Mouse (Mus musculus) liver, embryonic 12.5 days (tissue): ENCODE data around the gene Tnip3. TPM values are rescaled to one million over a fixed set of nuclear protein-coding genes. Genes with fewer than 3 reads are reported as not detected.
A peak's percentile ranks its signal among the peaks of the same experiment; 100 is the strongest.

Source experiments
- ATAC-seq: fragments of 200-750 bp; cut with Nextera tagmentation; 2 replicates; pipeline ENCODE4 v1.8.0; 2017; ENCODE audit warnings: moderate number of reproducible peaks, mild to moderate bottlenecking, moderate library complexity
- H3K27ac ChIP-seq: fragments of 300-500 bp; sonication (generic); 2 replicates; pipeline ENCODE4 v1.5.1; 2016; ENCODE audit warnings: mild to moderate bottlenecking
- H3K27me3 ChIP-seq: fragments of 300-500 bp; sonication (generic); replicated peaks from 2 replicates; pipeline ENCODE4 v1.6.1; 2016; ENCODE audit warnings: mild to moderate bottlenecking, moderate library complexity
- H3K36me3 ChIP-seq: fragments of 300-500 bp; sonication (generic); 2 replicates; pipeline ENCODE4 v1.6.1; 2016; ENCODE audit warnings: mild to moderate bottlenecking, moderate library complexity
- H3K4me1 ChIP-seq: fragments of 300-500 bp; sonication (generic); 2 replicates; pipeline ENCODE4 v1.6.1; 2016
- H3K4me2 ChIP-seq: fragments of 300-500 bp; sonication (generic); 2 replicates; pipeline ENCODE4 v1.6.1; 2016; ENCODE audit warnings: mild to moderate bottlenecking, moderate library complexity
- H3K4me3 ChIP-seq: fragments of 300-500 bp; sonication (generic); 2 replicates; pipeline ENCODE4 v1.5.1; 2016; ENCODE audit warnings: mild to moderate bottlenecking, moderate library complexity
- H3K9ac ChIP-seq: fragments of 300-500 bp; sonication (generic); 2 replicates; pipeline ENCODE4 v1.6.1; 2016; ENCODE audit warnings: mild to moderate bottlenecking, moderate library complexity
- H3K9me3 ChIP-seq: fragments of 300-500 bp; sonication (generic); replicated peaks from 2 replicates; pipeline ENCODE4 v1.6.1; 2016; ENCODE audit warnings: mild to moderate bottlenecking, moderate library complexity
- WGBS: fragments of 180-500 bp; shearing (Covaris S2); methylation state at CpG from one replicate; pipeline ENCODE4 v1.1.7; 2016; ENCODE audit not compliant: insufficient replicate concordance; 5-methylcytosine and 5-hydroxymethylcytosine counted together
- polyA plus RNA-seq: library from polyadenylated mRNA; unstranded; fragments of >200 nt; fragmentation: Nextera tagmentation; extraction: Ambion mirVana; gene quantifications from 2 replicates; pipeline ENCODE4 v1.2.1, GENCODE M21; 2016

Gene Tnip3
- polyA plus RNA-seq, 1 experiment from 2014 or later: 0.10 TPM

DNA sequence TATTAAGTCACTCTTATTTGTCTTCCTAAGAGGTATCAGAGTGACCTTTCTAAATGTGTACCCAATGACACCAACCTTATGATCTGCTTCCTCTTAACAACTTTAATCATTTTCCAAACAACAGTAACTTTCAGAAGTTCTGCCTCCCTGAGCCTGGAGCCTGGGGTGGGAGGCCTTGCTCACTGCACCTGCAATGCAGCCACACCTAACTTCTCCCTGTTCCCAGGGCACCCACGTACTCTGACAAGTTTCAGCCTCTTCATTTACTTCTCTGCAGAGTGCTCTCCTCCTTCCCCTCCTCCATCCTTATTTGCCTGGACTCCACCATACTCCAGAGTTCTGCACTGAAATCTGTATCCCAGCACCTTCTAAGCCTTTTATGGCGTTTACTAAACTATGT is 144.9 kb downstream of the Tnip3 start:
- no peaks in the 10 kb centered on the region for H3K9me3 ChIP-seq
- H3K4me3 ChIP-seq: no peak overlapping the region
- no peak for ATAC-seq
- WGBS: 54% methylated on average over 2 of the region's 2 CpGs
- H3K36me3 ChIP-seq: no peaks in the 10 kb centered on the region
- no peak overlapping the region for H3K4me2 ChIP-seq
- no peak overlapping the region for H3K9ac ChIP-seq
- H3K27ac ChIP-seq: no peak overlapping the region
- peaks cover 58% of the 10 kb centered on the region for H3K27me3 ChIP-seq
- peaks cover 18% of the 10 kb centered on the region; the same call in 1 of the 2 replicates for H3K4me1 ChIP-seq

DNA sequence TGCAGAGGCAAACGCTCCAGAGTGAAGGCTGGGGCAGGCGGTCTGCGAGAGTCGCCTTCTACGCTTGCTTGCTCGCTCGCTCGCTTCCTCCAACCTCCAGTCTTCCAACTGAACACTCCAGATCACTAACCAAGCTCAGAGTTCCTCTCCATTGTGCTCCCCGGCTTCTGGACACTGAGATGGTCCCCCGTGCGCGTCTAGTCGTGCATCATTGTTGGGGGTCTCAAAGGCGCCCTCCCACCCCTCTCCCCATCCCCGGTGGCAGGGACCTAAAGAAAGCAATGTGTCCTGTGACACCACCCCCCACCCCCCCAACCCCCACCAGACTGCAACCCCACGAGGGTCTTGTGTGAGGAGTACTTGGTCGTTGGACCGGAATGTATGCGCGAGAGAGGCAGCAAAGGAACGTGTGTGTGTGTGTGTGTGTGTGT is 145.9 kb downstream of the Tnip3 start:
- Histone ChIP-seq H3K9ac (no peak overlapping the region), H3K36me3 (no peaks in the 10 kb centered on the region), H3K27me3 (peaks cover 61% of the 10 kb centered on the region), H3K27ac (no peak overlapping the region), H3K4me2 (peak overlapping the region; percentile 80), H3K9me3 (no peaks in the 10 kb centered on the region), H3K4me3 (peak overlapping the region; percentile 56), H3K4me1 (peaks cover 18% of the 10 kb centered on the region; the same call in 1 of the 2 replicates)
- ATAC-seq: 0 out of 2 replicates have a peak, but pooled peaks have one; percentile 2
- WGBS: 9% methylated on average over 19 of the region's 21 CpGs

DNA sequence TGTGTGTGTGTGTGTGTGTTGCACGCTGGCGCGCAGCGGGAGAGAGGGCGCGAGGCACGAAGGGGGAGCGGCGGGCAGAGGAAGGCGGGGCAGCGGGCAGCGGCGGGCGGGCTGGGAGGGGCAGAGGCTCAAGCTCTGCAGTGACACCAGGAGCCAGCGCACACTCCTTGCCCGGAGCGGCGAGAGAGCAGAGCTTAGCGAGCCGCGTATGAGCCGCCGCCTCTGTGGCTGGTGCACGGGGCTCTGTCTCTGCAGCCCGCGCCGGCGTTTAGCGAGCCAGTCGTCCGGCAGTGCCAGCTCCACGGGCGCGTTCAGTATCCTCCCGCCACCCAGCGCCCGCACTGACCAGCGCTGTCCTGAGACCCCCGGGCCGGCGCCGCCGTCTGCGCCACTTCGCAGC is 146.3 kb downstream of the Tnip3 start, which contains the start of gene Ndnf:
Gene Ndnf (plus strand): TSS at position 140 of the 400 bp plus-strand sequence.
- Histone ChIP-seq H3K4me3 (peak within 1 kb of the TSS; percentile 56), H3K9ac (no peak within 1 kb of the TSS), H3K4me1 (peaks cover 18% of the 10 kb centered on the region; the same call in 1 of the 2 replicates), H3K9me3 (no peaks in the 10 kb centered on the region), H3K27ac (no peak within 1 kb of the TSS), H3K4me2 (peak within 1 kb of the TSS; percentile 80), H3K36me3 (no peaks in the 10 kb centered on the region), H3K27me3 (peaks cover 61% of the 10 kb centered on the region)
- ATAC-seq: peak; percentile 82
- under 1% methylated on average over 32 of the region's 45 CpGs for WGBS

DNA sequence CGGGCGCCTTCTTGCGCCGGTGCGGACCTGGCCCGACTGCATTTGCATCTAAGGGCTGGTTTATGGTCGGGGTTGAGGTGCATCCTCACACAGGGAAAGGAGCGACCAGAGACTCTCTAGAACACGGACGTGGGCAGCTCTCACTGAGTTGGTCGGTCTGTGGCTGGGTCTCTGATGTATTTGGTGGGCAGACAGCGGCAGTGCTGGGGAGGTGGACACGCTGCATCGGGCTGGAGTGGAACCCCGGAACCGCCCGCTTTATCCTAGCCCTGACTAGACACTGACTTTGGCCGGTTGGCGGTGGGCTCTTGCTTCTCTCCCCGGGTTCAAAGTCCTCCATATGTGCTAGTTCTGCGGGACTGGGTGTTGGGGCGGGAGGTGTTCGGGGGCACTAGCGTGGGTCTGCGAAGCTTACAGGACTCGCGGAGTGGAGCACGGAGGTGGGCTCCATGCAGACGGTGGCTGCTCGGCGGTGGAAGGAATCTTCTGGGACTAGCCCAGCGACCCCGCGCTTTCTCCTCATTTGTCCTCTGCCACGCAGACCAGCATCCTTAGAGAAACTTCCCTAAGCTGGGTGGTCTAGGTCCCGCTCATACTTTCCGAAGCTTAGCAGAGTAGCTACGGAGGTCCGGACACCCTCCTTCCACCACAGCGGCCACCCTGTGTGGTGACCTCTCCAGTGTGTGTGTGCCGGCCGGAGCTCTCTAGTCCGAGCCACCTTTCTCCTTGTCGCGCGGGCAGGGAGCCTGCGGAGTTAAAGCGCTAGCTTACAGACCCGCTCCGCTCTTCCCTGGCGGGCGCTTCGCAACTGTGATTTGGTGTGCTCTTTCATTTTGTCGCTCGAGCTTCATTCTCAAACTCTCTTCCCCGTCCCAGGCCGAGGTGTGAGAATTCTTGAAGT is 147.3 kb downstream of the Tnip3 start:
- peak overlapping the region; percentile 56 for H3K4me3 ChIP-seq
- no peak for ATAC-seq
- peaks cover 61% of the 10 kb centered on the region for H3K27me3 ChIP-seq
- no peaks in the 10 kb centered on the region for H3K9me3 ChIP-seq
- H3K4me2 ChIP-seq: peak overlapping the region; percentile 80
- H3K36me3 ChIP-seq: no peaks in the 10 kb centered on the region
- H3K9ac ChIP-seq: peak overlapping the region; percentile 27; the same call in 1 of the 2 replicates
- WGBS: under 1% methylated on average over 57 of the region's 57 CpGs
- peaks cover 18% of the 10 kb centered on the region; the same call in 1 of the 2 replicates for H3K4me1 ChIP-seq
- H3K27ac ChIP-seq: no peak overlapping the region

Other genes starting within 250 kb of the Tnip3 start
- gene C130060K24Rik, start 144.2 kb upstream of the Tnip3 start, polyA plus RNA-seq: not detected in 2 replicates
- 0.08 and 0.17 TPM in 2 replicates for gene Ndnf, start 146.3 kb downstream of the Tnip3 start, polyA plus RNA-seq